Mouse (Mus musculus) adrenal gland, postnatal 14 days (tissue): ENCODE data around the gene Dusp1. TPM values are rescaled to one million over a fixed set of nuclear protein-coding genes. Genes with fewer than 3 reads are reported as not detected.
A peak's percentile ranks its signal among the peaks of the same experiment; 100 is the strongest.

ENCODE experiments used
- DNase-seq: peaks from one replicate; pipeline ENCODE4 v3.0.0; 2021; ENCODE audit warnings: mixed read lengths
- total RNA-seq: library from RNA; stranded (reverse); gene quantifications from 2 replicates; pipeline ENCODE4 v1.2.3, GENCODE M21; 2021

Gene Dusp1
- total RNA-seq, 1 experiment from 2014 or later, result 66.3 TPM

DNA sequence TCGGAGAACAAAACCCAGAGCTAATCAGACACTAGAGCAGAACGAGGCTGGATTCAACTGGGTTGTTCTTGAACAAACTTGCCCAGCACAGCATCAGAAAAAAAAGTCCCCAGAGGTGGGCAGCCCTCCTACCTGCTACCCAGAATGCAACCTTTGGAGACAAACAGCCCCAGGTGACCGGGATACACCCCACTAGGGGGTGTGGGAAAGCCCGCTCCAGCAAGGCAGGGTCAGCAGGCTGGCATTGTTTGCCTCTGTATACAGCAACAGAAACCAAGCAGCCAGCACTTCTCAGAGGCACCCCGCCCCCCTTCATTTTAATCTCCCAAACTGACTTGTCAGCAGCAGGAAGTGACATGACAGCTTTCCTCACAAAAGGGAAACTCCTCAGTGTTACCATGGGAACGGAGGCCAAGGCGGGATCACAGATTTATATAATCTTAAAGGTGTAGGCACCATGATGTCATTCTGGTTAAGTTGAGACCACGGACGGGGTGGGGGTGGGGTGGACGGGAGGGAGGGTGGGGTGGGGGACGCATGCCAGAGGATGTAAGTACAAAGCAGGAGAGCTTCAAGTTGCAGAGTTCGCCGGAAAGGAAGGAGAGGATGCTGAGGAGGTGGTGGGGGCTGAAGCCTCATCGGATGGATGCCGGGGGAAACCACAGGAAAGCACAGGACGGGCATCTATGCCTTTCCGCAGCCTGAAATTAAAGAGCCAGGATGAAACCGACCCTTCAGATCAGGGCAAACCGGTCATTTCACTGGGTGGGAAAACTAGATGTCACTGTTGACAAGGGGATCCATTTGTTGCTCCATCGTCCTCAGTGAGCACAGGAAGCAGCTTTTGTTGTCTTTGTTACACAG is 58.9 kb downstream of the Dusp1 start:
- DNase-seq, result peak; percentile 89

DNA sequence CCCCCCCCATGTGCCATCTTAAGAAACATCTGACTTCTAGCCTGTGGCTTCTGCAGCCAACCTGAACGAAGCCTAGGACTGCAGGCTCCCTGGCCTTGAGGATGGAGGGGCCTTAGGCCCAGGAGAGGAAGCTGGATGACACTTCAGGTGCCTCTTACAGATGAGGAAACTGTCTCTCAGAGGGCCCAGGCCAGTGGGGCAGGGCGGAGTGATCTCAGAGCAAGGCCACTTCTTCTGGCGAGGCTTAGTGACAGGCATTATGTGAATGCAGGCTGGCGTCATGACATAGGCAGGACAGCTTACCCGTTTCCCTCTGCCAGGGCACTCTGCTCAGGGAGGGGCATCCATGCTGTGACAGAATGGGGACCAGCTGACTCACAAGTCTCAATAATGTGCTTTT is 60.1 kb downstream of the Dusp1 start:
- DNase-seq, result no peak

DNA sequence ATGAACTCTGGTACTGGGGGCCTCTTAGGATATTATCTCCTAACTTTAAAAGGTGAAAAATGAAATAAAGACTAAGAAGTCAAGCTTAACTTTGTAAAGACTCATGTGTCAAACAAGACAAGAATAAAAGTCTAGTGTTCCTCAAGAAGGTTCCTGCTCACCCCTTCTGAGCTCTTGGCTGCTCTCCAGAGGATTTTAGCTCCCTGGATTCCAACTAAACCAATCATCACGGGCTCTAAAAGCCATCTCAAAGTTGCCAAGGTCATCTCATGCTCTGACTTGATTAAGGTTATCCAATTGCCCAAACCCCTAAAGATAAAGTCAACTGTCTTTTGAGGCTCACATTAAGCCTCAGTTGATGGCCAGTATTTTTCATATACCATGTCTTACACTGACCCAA is 63.3 kb downstream of the Dusp1 start:
- DNase-seq, result no peak

DNA sequence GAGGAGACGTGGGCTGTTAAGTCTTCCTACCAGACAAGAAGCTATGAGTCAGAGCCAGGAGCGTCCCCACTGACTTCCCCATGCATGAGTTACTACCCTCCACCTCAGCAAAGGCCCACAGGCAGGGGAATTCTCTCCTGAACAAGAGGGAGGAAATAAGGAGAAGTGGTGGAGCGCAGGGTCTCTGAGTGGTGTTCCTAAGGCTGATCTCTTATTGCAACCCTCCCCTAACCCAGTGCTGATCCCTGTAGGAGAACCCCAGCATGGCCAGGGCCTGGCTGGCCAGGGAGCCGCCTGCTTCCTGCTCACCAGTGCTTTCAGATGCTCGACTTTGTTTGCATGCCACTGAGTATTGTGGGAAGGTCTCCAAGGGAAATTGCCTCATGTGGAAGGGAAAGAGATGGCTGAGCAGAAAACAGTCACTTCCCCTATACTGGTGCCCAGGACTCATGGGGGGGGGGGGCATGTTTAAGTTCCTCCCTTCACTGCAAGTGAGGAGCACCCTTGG is 64.5 kb downstream of the Dusp1 start:
- no peak for DNase-seq

DNA sequence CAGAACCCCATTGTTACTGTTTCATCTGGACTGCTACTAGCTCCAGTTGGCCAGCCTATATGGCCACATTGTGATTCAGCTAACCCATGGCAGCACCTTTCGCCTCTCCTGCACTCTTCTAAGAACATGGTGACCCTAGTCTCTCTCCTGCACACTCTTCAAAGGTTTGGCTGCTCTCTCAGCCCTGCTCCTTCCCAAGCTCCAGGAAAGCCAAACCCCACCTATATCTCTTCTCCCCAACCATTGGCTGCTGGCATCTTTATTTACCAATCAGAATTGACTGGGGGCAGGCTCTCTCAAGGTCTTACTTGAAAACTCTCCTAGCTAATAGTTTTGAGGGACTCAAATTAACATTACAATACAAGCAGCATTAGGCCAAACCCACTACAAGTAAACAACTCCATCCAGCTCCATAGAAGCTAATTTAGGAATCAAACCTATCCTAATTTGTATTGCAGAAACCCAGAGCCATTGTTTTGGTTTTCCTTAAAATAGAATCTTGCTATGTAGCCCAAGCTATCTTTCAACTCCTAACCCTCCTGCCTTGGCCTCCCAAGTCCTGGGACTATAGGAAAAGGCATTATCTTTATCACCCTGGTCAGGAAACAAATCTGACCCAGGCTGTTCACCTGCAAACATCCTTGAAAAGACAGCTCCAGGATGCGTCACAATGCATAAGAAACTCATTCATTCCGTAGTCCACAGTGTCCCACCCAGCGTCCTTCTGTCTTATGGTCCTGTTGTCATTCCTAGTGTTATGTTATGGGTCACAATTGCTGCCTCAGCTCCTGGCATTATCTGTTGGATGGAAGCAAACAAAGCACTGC is 67.1 kb downstream of the Dusp1 start:
- DNase-seq, result no peak

DNA sequence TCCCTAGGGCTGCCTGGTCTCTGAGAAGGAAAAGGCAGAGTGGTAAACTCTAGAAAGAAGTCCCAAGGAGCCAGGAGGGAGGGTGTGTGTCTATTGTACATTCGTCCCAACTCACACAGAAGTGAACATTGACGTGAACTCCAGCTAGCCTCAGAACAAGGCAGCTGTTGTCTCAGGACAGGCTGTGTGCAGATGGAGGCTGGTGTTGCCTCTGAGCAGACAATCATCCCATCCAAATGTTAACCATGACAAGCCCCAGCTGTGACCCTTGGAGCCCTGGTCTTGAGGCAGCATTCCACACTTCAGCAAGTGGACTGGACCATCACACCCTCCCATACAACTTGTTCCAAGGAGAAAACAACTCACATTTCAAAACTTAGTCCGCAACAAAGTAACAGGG is 69.7 kb downstream of the Dusp1 start:
- DNase-seq, result no peak

DNA sequence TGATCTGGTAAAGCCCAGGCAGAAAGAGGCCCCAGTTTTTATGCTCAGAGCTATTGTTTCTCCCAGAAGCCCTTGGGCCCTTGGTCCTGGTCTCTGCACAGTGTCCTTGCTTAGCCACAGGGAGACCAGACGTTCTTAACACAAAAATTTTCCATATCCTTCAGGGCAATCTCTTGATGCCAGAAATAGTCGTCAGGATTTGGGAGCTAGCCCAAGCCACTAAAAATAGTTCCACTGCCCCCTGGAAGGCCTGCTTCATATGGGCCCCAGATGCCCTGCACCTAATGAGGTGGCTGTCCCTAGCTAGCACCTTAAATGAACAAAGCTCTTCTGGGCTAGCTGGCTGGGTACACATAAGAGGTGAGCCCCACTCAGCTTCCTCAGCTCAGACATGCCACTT is 71.0 kb downstream of the Dusp1 start:
- DNase-seq, result no peak

DNA sequence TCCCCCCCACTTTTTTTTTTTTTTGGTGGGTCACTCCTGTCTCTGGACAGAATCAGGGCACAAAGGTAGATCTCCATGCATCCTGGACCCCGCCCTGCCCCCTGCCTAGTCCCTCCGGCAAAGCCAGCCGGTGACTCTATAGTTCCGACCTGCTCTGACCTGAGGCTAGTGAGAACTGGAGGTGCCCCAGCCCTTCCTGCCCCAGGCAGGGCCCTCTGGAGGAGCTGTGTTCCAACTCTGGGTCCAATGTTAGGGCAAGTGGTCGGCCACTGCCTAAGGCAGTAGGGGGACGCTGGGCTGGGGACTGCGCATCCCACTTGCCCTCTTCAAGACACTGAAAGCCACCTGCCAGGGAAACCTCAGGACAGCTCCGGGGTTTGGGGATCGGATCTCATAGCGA is 71.9 kb downstream of the Dusp1 start:
- DNase-seq, result no peak

DNA sequence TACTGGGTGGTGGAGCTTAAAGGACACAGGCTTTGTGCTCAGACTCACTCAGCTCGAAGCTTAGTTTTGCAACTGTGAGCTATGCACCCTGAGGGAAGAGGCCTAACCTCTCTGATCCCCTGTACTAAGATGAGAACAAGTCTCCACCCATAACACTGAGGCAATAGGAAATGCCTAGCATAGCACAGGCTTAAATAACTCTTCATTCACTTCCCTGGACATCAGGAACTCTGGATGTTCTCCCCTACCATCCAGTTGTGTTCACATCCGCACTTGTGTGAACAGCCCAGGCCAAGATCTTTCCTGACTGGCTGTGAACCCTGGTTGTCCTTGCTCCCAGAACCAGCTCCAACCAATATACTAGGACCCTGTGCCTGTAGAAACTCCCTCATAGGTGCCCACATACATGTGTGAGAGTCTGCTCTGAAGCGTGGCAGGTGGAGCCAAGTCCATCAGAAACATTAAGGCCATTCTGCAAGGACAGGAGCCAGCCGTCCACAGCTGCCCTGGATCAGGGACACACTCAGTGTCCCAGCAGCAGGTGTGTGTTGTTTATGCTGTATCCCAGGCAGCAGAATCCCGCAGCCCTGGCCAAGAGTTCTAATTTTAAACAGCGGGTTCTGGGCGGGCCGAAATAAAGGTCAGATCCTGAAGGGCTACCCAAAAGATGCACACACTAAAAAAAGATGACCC is 73.1 kb downstream of the Dusp1 start:
- peak; percentile 42 for DNase-seq

DNA sequence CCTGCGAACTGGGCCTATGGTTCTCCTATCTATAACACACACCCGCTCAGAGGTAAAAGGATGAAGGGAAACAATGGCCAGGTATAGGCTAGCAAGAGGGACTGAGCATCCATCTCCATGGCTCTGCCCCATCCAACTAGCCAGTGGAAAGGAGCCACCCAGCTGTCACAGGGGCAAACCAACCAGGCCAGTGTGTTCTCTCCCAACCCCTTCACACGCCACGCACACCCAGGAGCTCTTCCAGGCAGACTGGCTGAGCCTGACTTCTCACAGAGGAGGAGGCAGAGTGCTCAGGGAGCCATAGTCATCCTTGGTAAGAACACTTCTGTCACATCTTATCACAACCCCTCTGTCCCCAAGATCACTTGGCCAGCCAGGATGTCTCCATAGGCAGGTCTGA is 74.0 kb downstream of the Dusp1 start:
- no peak for DNase-seq

DNA sequence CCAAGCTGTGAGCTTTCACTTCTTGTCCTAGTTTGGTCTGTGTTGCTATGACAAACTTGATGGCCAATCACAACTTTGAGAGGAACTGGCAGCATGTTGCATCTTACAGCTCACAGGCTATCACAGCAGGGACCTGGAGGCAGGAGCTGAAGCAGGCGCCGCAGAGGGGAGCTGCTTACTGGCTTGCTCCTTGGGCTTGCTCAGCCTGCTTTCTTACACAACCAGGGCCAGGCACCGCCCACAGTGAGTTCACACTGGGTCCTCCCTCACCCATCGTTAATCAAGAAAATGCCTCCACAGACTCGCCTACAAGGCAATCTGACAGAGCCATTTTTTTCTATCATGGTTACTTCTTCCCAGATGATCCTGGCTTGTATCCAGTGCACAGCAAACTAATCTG is 74.7 kb downstream of the Dusp1 start:
- DNase-seq, result peak; percentile 70

DNA sequence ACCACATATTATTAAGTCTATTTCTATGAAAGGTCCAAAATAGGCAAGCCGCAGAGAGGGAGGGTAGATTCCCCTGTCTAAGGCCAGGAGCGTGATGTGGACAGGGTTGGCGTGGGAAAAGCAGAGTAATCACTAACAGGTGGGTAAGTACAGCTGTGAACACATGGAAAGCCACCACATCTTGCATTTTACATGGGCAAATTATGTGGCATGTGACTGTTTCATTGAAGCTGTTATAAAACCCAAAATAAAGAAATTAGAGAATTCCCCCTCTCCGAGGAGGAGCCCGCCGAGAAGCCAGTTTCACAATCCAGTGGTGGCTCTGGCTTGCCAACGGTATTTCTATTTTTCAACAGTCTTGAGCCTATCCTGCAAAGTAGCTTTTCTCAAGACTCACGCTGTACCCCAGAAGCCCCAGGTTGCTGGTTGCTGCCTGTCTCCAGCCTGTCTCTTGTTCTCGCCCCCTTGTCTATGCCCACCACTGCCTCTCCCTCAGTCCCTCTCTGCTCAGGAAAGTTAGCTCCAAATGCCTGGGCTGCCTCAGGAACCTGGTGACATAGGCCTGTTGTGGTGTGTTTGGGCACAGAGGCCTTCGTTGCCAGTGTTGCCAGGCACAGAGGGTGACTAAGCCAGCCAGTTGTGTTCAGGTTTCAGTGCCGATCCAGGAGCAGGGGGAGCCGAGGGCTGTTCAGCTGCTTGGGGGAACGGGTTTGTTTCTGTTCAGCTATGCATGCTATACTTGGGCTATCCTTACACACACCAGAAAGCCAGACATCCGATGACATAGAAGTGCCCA is 77.1 kb downstream of the Dusp1 start:
- no peak for DNase-seq

DNA sequence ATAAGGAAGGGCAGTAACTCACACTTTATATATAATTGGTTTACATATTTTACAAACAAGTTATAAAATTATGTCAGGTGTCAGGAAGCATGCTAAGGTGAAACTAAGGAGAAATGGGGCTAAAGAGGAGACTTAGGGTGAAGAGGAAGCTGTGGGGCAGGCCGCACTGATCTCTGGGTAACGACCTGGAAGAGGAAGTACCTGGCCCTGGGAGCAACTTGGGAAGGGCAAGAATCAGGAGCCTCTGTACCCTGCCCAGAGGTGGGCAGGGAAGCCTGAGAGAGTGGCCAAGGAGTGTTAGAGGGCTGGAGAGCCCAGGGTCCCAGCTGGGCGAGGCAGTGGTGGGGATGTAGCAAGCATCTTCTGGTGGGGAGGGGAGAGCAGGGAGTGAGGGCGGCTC is 81.0 kb downstream of the Dusp1 start:
- no peak for DNase-seq

DNA sequence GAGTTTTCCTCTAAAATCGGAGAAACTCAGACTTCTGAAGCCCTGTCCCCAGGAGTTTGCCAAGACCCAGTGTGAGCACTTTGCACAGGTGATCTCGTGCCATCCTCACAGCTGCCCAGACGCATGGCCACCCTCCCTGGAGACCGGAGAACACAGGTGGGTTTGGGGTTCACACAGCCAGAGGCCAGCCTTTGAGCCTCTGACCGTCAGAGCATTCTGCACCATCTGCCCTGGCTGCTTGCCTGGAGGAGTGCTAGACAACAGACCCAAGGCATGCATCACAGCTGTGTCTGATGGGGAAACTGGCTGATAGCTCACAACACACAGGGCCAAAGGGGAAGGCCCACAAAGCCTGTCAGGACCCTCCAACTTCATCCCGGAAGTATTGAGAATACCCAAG is 82.3 kb downstream of the Dusp1 start:
- no peak for DNase-seq

DNA sequence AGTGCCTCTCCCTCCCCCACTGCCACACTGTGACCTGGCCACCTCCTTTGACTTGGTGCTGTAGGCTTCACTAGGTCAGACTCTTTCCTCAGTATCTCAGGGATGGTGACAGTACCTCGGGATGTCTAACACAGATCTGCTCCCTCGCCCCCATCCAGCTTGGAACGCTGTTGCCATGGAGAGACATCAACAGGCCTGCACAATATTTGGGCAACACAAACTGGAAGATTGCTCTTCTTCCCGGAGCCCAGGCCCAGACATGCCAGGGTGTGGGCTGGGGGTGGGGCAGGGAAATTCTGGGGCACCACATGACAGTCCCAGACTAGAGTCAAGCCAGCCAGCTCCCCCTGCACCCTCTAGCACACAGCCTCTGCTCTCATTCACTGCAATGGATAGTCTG is 83.3 kb downstream of the Dusp1 start:
- DNase-seq, result no peak

DNA sequence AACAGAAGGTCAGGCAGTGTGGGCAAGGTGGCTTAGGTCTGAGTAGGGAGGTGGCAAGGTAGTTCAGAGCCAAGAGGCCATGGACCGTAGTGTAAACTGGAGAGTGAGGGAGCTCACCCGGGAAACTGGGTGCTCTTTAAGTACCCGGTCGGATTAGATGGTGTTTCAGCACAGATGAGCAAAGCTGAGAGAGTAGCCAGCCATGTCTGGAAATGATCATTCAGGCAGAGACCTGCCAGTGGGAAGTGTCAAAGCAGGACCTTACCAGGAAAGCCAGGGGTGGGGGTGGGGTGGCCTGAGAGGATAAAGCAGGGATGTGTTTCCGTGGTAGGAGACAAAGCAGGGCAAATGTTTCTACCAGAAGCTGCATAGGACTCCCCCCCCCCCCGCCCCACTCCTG is 85.1 kb downstream of the Dusp1 start:
- no peak for DNase-seq

DNA sequence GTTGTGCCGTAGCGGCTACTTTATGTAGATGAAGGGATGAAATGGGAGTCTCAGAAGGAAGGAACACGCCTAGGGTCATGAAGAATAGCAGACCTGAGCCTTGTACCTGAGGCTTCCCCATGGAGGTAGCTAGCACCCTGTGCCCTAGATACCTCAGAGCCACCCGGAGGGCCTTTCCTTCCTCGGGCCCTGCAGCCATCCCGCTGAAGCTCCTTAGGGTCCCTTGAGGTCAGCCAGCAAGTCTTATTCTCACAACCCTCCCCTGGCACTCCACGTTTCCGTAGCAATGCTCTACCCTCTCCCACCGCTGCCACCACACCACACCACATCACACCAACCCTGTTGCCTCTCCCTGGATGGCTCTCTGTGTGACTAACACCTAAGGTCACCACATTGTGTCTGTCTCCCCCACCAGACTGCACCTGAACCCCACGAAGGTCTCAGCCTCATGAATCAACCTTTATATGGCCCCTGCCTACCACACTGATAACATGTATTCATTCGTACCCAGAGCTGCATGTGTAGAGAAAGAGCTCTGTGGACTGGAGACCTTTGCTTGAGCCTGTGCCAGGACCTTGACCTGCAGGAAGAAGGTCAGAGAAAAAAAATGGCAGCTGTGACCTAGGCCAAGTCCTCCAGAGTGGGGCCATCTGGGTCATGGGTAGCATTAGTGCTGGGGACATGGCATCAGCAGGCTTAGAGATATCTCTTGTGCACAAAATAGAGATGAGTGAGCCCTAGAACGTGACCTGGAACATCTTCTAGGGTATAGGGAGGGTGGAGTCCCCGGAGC is 93.6 kb downstream of the Dusp1 start:
- DNase-seq, result no peak

DNA sequence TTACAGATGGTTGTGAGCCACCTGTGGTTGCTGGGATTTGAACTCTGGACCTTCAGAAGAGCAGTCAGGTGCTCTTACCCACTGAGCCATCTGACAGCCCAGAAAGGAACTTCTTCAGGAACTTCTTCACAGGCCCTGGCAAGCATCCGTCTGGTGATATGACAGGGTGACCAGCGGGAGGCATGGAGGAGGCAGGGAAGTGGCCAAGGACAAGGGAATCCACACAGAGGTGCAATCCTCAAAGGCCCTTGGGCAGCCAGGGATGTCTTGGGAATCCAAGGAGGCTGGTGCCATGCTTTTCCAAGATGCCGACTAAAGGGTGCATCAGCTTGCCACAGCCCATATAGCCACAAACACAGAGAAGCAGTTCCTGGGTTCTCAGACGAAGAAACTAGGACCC is 94.3 kb downstream of the Dusp1 start:
- no peak for DNase-seq

DNA sequence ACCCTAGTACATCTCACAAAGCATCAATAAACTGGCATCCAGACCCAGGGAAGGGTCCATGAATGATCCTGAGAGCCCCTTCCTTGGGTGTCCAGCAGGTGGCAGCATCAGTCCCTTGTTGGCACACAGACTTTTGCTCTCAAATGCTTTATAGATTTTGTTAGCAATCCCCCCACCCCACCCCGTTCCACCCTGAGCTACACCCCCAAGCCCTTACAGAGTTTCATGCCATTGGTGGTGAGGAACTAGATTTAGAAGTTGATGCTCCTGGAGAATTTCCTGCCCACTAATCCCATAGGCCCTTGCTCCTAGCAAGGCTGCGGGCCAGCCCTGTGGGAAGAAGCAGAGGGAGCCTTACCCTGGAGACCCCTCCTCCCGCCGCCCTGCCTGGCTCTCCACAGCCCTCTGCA is 95.2 kb downstream of the Dusp1 start:
- DNase-seq, result peak; percentile 89

DNA sequence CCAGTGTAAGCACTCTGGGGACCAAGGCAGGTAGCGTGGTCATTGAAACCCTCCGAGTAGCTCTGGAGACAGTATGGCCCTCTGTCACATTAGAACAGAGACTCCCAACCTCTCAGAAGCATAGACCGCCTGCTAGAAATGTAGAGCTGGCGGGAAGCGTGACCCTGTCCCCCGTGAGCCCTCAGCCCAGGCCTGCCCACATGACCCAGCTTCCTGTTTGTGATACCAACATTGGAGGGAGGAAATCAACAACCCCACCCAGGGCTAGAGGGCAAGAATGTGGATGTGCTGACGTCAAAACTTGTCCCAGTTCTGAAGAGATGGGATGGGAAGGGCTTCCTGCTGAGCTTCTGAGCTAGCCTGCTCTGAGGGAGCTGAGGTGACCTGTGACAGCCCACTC is 97.0 kb downstream of the Dusp1 start:
- peak; percentile 70 for DNase-seq

DNA sequence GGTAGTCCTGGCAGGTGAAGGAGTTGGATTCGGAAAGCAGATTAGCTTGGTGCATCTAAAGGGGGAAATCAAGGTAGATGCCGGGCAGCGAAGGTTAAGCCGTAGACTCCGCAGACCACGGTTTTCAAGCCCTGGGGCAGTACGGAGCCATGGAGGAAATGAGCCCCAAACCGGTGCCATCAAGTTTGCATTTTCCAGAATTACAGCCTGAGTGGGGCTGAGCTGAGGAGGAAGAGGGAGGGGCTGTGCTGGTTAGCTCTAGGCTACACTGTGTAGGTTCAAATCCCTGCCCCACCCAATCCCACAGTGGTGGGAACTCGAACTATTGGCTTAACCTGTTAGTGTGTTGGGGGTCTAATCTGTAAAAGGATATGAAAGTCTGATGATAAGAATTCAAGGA is 97.4 kb downstream of the Dusp1 start:
- DNase-seq, result no peak
